Mouse (Mus musculus): ENCODE measurements at regions not wholly inside any gene's neighbourhood (a gene's known extent, or its start where the extent isn't known, plus 50 kb on each side); places are given as distances from the start of the nearest gene placed in this dataset.

GRCm38 (mm10) chr4:55166266-55166665, 183.6 kb upstream of the Rad23b start:
- TF ChIP-seq MAFK (IDR thresholded peaks at IDR 0.05; ENCODE audit: insufficient read depth, low read depth, low read length) (no peak), ZNF384 (IDR thresholded peaks at IDR 0.05; ENCODE audit: low read depth, low read length) (no peak), ZC3H11A (IDR thresholded peaks at IDR 0.05; ENCODE audit: borderline replicate concordance, low read depth, low read length) (no peak), CHD2 (IDR thresholded peaks at IDR 0.05; ENCODE audit: low read depth, low read length) (no peak), HCFC1 (IDR thresholded peaks at IDR 0.05; ENCODE audit: borderline replicate concordance, insufficient read depth, low read length) (no peak)

Data from ES-E14 (cell line).